Mouse (Mus musculus) midbrain, embryonic 13.5 days (tissue): ENCODE results near the gene Capn7. TPM values are rescaled to one million over a fixed set of nuclear protein-coding genes. Genes with fewer than 3 reads are reported as not detected.
A peak's percentile ranks its signal among the peaks of the same experiment; 100 is the strongest.

Experiments
- ATAC-seq: fragments of 200-750 bp; cut with Nextera tagmentation; 2 replicates; pipeline ENCODE4 v1.8.0; 2017; ENCODE audit warnings: mild to moderate bottlenecking, moderate TSS enrichment, moderate library complexity
- H3K27ac ChIP-seq: fragments of 300-500 bp; sonication (generic); 2 replicates; pipeline ENCODE4 v1.5.1; 2015; ENCODE audit warnings: inconsistent platforms, mild to moderate bottlenecking, moderate library complexity
- H3K27me3 ChIP-seq: fragments of 300-500 bp; sonication (generic); 2 replicates; pipeline ENCODE4 v1.6.1; 2015; ENCODE audit warnings: mild to moderate bottlenecking, inconsistent platforms
- H3K36me3 ChIP-seq: fragments of 300-500 bp; sonication (generic); 2 replicates; pipeline ENCODE4 v1.6.1; 2015; ENCODE audit warnings: mild to moderate bottlenecking, inconsistent platforms
- H3K4me1 ChIP-seq: fragments of 300-500 bp; sonication (generic); replicated peaks from 2 replicates; pipeline ENCODE4 v1.6.1; 2015; ENCODE audit warnings: inconsistent platforms
- H3K4me2 ChIP-seq: fragments of 300-500 bp; sonication (generic); replicated peaks from 2 replicates; pipeline ENCODE4 v1.6.1; 2015; ENCODE audit warnings: moderate library complexity, mild to moderate bottlenecking, inconsistent platforms
- H3K4me3 ChIP-seq: fragments of 300-500 bp; sonication (generic); replicated peaks from 2 replicates; pipeline ENCODE4 v1.5.1; 2015; ENCODE audit warnings: mild to moderate bottlenecking, inconsistent platforms
- H3K9ac ChIP-seq: fragments of 300-500 bp; sonication (generic); replicated peaks from 2 replicates; pipeline ENCODE4 v1.6.1; 2015; ENCODE audit warnings: mild to moderate bottlenecking, inconsistent platforms
- H3K9me3 ChIP-seq: fragments of 300-500 bp; sonication (generic); 2 replicates; pipeline ENCODE4 v1.6.1; 2016; ENCODE audit warnings: mild to moderate bottlenecking, inconsistent platforms
- WGBS: fragments of 180-500 bp; shearing (Covaris S2); methylation state at CpG from one replicate; pipeline ENCODE4 v1.1.7; 2015; 5-methylcytosine and 5-hydroxymethylcytosine counted together
- polyA plus RNA-seq: library from polyadenylated mRNA; unstranded; fragments of >200 nt; fragmentation: Nextera tagmentation; extraction: Ambion mirVana; gene quantifications from 2 replicates; pipeline ENCODE4 v1.2.1, GENCODE M21; 2015

Gene Capn7
- polyA plus RNA-seq, 1 experiment from 2014 or later: 69.7 TPM

GRCm38 (mm10) chr14:31327196-31327595 lies 9.2 kb upstream of the Capn7 start:
- WGBS: 92% methylated on average over 1 of the region's 1 CpGs
- no peak overlapping the region for H3K27ac ChIP-seq
- H3K4me3 ChIP-seq: no peak overlapping the region
- no peak overlapping the region for H3K4me2 ChIP-seq
- H3K9ac ChIP-seq: no peak overlapping the region
- no peak for ATAC-seq
- H3K27me3 ChIP-seq: peaks cover 8% of the 10 kb centered on the region; the same call in 1 of the 2 replicates
- H3K36me3 ChIP-seq: no peaks in the 10 kb centered on the region
- H3K9me3 ChIP-seq: no peaks in the 10 kb centered on the region
- peaks cover 7% of the 10 kb centered on the region for H3K4me1 ChIP-seq

- Histone ChIP-seq H3K4me1 (peaks cover 7% of the 10 kb centered on the region), H3K4me3 (no peak overlapping the region), H3K4me2 (no peak overlapping the region), H3K36me3 (no peaks in the 10 kb centered on the region), H3K9me3 (no peaks in the 10 kb centered on the region), H3K9ac (no peak overlapping the region), H3K27ac (no peak overlapping the region), H3K27me3 (peaks cover 8% of the 10 kb centered on the region; the same call in 1 of the 2 replicates)
- no peak for ATAC-seq
- WGBS: 89% methylated on average over 4 of the region's 4 CpGs
Measured at GRCm38 (mm10) chr14:31327681-31328080, 8.8 kb upstream of the Capn7 start.

GRCm38 (mm10) chr14:31329741-31330140 lies 6.7 kb upstream of the Capn7 start:
- whole genome bisulfite sequencing: 43% methylated on average over 2 of the region's 2 CpGs
- peaks cover 8% of the 10 kb centered on the region; the same call in 1 of the 2 replicates for H3K27me3 ChIP-seq
- no peak for ATAC-seq

GRCm38 (mm10) chr14:31330957-31331356 lies 5.5 kb upstream of the Capn7 start:
- Histone ChIP-seq H3K9ac (no peak overlapping the region), H3K4me3 (no peak overlapping the region), H3K27ac (no peak overlapping the region), H3K4me2 (no peak overlapping the region), H3K9me3 (no peaks in the 10 kb centered on the region), H3K27me3 (peaks cover 8% of the 10 kb centered on the region; the same call in 1 of the 2 replicates), H3K4me1 (peaks cover 5% of the 10 kb centered on the region), H3K36me3 (no peaks in the 10 kb centered on the region)
- WGBS: 80% methylated on average over 4 of the region's 4 CpGs
- no peak for ATAC-seq

More at GRCm38 (mm10) chr14:31329741-31330140, 6.7 kb upstream of the Capn7 start:
- Histone ChIP-seq H3K4me2 (no peak overlapping the region), H3K9me3 (no peaks in the 10 kb centered on the region), H3K4me1 (no peaks in the 10 kb centered on the region), H3K4me3 (no peak overlapping the region), H3K9ac (no peak overlapping the region), H3K27ac (no peak overlapping the region), H3K36me3 (no peaks in the 10 kb centered on the region)

GRCm38 (mm10) chr14:31335765-31336164 lies 673 bp upstream of the Capn7 start:
- Histone ChIP-seq H3K4me1 (peaks cover 24% of the 10 kb centered on the region), H3K36me3 (peaks cover 6% of the 10 kb centered on the region; the same call in 1 of the 2 replicates), H3K9ac (0 out of 2 replicates have a peak overlapping the region, but pooled peaks have one; percentile 44), H3K4me2 (peak overlapping the region; percentile 60), H3K9me3 (no peaks in the 10 kb centered on the region), H3K4me3 (peak overlapping the region; percentile 91), H3K27me3 (peaks cover 3% of the 10 kb centered on the region; the same call in 1 of the 2 replicates), H3K27ac (peak overlapping the region; percentile 95)
- WGBS: 54% methylated on average over 3 of the region's 3 CpGs
- ATAC-seq: no peak

- peaks cover 9% of the 10 kb centered on the region for H3K36me3 ChIP-seq
Measured at GRCm38 (mm10) chr14:31337406-31337805, 968 bp downstream of the Capn7 start.

GRCm38 (mm10) chr14:31337947-31338346 lies 1.5 kb downstream of the Capn7 start:
- H3K4me2 ChIP-seq: peak overlapping the region; percentile 60
- peaks cover 10% of the 10 kb centered on the region for H3K36me3 ChIP-seq
- no peaks in the 10 kb centered on the region for H3K27me3 ChIP-seq
- H3K4me3 ChIP-seq: peak overlapping the region; percentile 91
- no peak for ATAC-seq
- peak overlapping the region; percentile 85 for H3K9ac ChIP-seq
- H3K4me1 ChIP-seq: peaks cover 24% of the 10 kb centered on the region
- no peak overlapping the region for H3K27ac ChIP-seq
- H3K9me3 ChIP-seq: no peaks in the 10 kb centered on the region

More at GRCm38 (mm10) chr14:31337406-31337805, 968 bp downstream of the Capn7 start:
- 0 out of 2 replicates have a peak overlapping the region, but pooled peaks have one; percentile 95 for H3K27ac ChIP-seq
- no peaks in the 10 kb centered on the region; the same call in 1 of the 2 replicates for H3K27me3 ChIP-seq
- H3K4me1 ChIP-seq: peaks cover 24% of the 10 kb centered on the region
- 53% methylated on average over 7 of the region's 7 CpGs for WGBS
- H3K4me2 ChIP-seq: peak overlapping the region; percentile 60
- no peak for ATAC-seq
- H3K9me3 ChIP-seq: no peaks in the 10 kb centered on the region
- H3K9ac ChIP-seq: peak overlapping the region; percentile 85
- H3K4me3 ChIP-seq: peak overlapping the region; percentile 91

- peaks cover 7% of the 10 kb centered on the region for H3K4me1 ChIP-seq
- no peaks in the 10 kb centered on the region for H3K9me3 ChIP-seq
- ATAC-seq: no peak
- peaks cover 43% of the 10 kb centered on the region for H3K36me3 ChIP-seq
- H3K9ac ChIP-seq: no peak overlapping the region
- no peaks in the 10 kb centered on the region for H3K27me3 ChIP-seq
- H3K4me2 ChIP-seq: no peak overlapping the region
- no peak overlapping the region for H3K27ac ChIP-seq
- no peak overlapping the region for H3K4me3 ChIP-seq
- WGBS: 82% methylated on average over 8 of the region's 8 CpGs
Measured at GRCm38 (mm10) chr14:31343241-31343640, 6.8 kb downstream of the Capn7 start.

- Histone ChIP-seq H3K4me3 (no peak overlapping the region), H3K4me1 (no peaks in the 10 kb centered on the region), H3K9me3 (no peaks in the 10 kb centered on the region), H3K36me3 (peaks cover 47% of the 10 kb centered on the region), H3K27me3 (no peaks in the 10 kb centered on the region), H3K27ac (no peak overlapping the region), H3K4me2 (no peak overlapping the region), H3K9ac (no peak overlapping the region)
- WGBS: 96% methylated on average over 1 of the region's 1 CpGs
- ATAC-seq: no peak
Measured at GRCm38 (mm10) chr14:31345367-31345766, 8.9 kb downstream of the Capn7 start.

GRCm38 (mm10) chr14:31362236-31362635 lies 25.8 kb downstream of the Capn7 start:
- Histone ChIP-seq H3K36me3 (peaks cover 67% of the 10 kb centered on the region), H3K4me2 (no peak overlapping the region), H3K27me3 (no peaks in the 10 kb centered on the region), H3K9me3 (no peaks in the 10 kb centered on the region), H3K27ac (no peak overlapping the region), H3K4me3 (no peak overlapping the region), H3K9ac (no peak overlapping the region), H3K4me1 (no peaks in the 10 kb centered on the region)
- 95% methylated on average over 2 of the region's 2 CpGs for WGBS
- no peak for ATAC-seq

GRCm38 (mm10) chr14:31364589-31364988 lies 28.2 kb downstream of the Capn7 start:
- H3K27ac ChIP-seq: no peak overlapping the region
- H3K4me2 ChIP-seq: no peak overlapping the region
- H3K9ac ChIP-seq: no peak overlapping the region
- no peak overlapping the region for H3K4me3 ChIP-seq
- peaks cover 72% of the 10 kb centered on the region for H3K36me3 ChIP-seq
- no peaks in the 10 kb centered on the region for H3K9me3 ChIP-seq
- 94% methylated on average over 4 of the region's 4 CpGs for WGBS
- H3K27me3 ChIP-seq: no peaks in the 10 kb centered on the region
- H3K4me1 ChIP-seq: no peaks in the 10 kb centered on the region
- no peak for ATAC-seq

- H3K4me1 ChIP-seq: no peaks in the 10 kb centered on the region
- H3K27ac ChIP-seq: no peak overlapping the region
- H3K36me3 ChIP-seq: peaks cover 68% of the 10 kb centered on the region
- no peaks in the 10 kb centered on the region for H3K27me3 ChIP-seq
- no peak for ATAC-seq
- H3K4me2 ChIP-seq: no peak overlapping the region
- no peak overlapping the region for H3K4me3 ChIP-seq
- no peaks in the 10 kb centered on the region for H3K9me3 ChIP-seq
- H3K9ac ChIP-seq: no peak overlapping the region
Measured at GRCm38 (mm10) chr14:31365350-31365749, 28.9 kb downstream of the Capn7 start.

- H3K9ac ChIP-seq: no peak overlapping the region
- H3K4me1 ChIP-seq: no peaks in the 10 kb centered on the region
- H3K4me2 ChIP-seq: no peak overlapping the region
- no peak overlapping the region for H3K4me3 ChIP-seq
- no peak overlapping the region for H3K27ac ChIP-seq
- no peak for ATAC-seq
- H3K27me3 ChIP-seq: no peaks in the 10 kb centered on the region
- 95% methylated on average over 7 of the region's 7 CpGs for WGBS
- H3K9me3 ChIP-seq: no peaks in the 10 kb centered on the region
- peaks cover 65% of the 10 kb centered on the region for H3K36me3 ChIP-seq
Measured at GRCm38 (mm10) chr14:31367951-31368350, 31.5 kb downstream of the Capn7 start.
